Mouse (Mus musculus) ES-E14 (cell line): ENCODE data around the gene Ccdc146. TPM values are rescaled to one million over a fixed set of nuclear protein-coding genes. Genes with fewer than 3 reads are reported as not detected.

Experiments
- DNase-seq: peaks from one replicate; pipeline ENCODE4 v3.0.0-alpha.2; 2013; ENCODE audit warnings: low read depth, low spot score
- H3K27ac ChIP-seq: 2 replicates; pipeline ENCODE4 v1.5.1; 2012; ENCODE audit warnings: low read depth, mild to moderate bottlenecking, low read length, moderate library complexity, mixed read lengths; ENCODE audit not compliant: poor library complexity, insufficient read depth, severe bottlenecking
- H3K36me3 ChIP-seq: 2 replicates; pipeline ENCODE4 v1.6.1; 2012; ENCODE audit warnings: mild to moderate bottlenecking, low read length, moderate library complexity, mixed read lengths; ENCODE audit not compliant: control insufficient read depth, poor library complexity, insufficient read depth, severe bottlenecking
- H3K4me1 ChIP-seq, 2 experiments: fragments of 150-350 bp in 1 of 2; sonication (generic) in 1 of 2; 2 replicates each; pipeline ENCODE4 v1.6.1; 2012; ENCODE audit warnings: low read length in 2 of 2, mild to moderate bottlenecking in 1 of 2, mixed read lengths in 1 of 2; ENCODE audit not compliant: control insufficient read depth in 2 of 2, insufficient read depth in 2 of 2, poor library complexity in 1 of 2
- H3K4me3 ChIP-seq, 2 experiments: fragments of 150-350 bp in 1 of 2; sonication (generic) in 1 of 2; 2 replicates each; pipeline ENCODE4 v1.5.1; 2012; ENCODE audit warnings: low read length in 2 of 2, low read depth in 1 of 2, mild to moderate bottlenecking in 1 of 2, mixed read lengths in 1 of 2; ENCODE audit not compliant: insufficient read depth in 1 of 2, poor library complexity in 1 of 2, severe bottlenecking in 1 of 2
- H3K9ac ChIP-seq: 2 replicates; pipeline ENCODE4 v1.6.1; 2012; ENCODE audit warnings: low read depth, mild to moderate bottlenecking, low read length, mixed read lengths; ENCODE audit not compliant: poor library complexity, insufficient read depth, severe bottlenecking
- H3K9me3 ChIP-seq: fragments of 150-350 bp; sonication (generic); 2 replicates; pipeline ENCODE4 v1.6.1; 2012; ENCODE audit warnings: low read depth, mild to moderate bottlenecking, low read length; ENCODE audit not compliant: control insufficient read depth, insufficient read depth
- CHD2 ChIP-seq: IDR thresholded peaks from 2 replicates; pipeline ENCODE4 v1.6.1; 2014; ENCODE audit warnings: mild to moderate bottlenecking, low read depth, low read length, inconsistent platforms
- HCFC1 ChIP-seq: IDR thresholded peaks from 2 replicates; pipeline ENCODE4 v1.6.1; 2012; ENCODE audit warnings: low read length, inconsistent platforms, borderline replicate concordance; ENCODE audit not compliant: insufficient read depth
- MAFK ChIP-seq: IDR thresholded peaks from 2 replicates; pipeline ENCODE4 v1.6.1; 2014; ENCODE audit warnings: mild to moderate bottlenecking, low read depth, low read length, inconsistent platforms; ENCODE audit not compliant: insufficient read depth
- ZC3H11A ChIP-seq: IDR thresholded peaks from 2 replicates; pipeline ENCODE4 v1.6.1; 2012; ENCODE audit warnings: low read depth, mild to moderate bottlenecking, inconsistent platforms, low read length, borderline replicate concordance
- ZNF384 ChIP-seq: IDR thresholded peaks from 2 replicates; pipeline ENCODE4 v1.6.1; 2012; ENCODE audit warnings: low read depth, low read length, inconsistent platforms
- in situ Hi-C, 2 experiments: fragments of 600-800 bp; cut with MboI; formaldehyde crosslinking; loops; one replicate each; pipeline ENCODE4 v1.15.1; 2025; ENCODE audit warnings: low sequenced_read_pairs in 2 of 2, inconsistent platforms in 1 of 2; ENCODE audit not compliant: unreplicated experiment in 2 of 2
- total RNA-seq: library from RNA; depleted of rRNA; stranded (reverse); fragments of 300-350 nt; gene quantifications from 2 replicates; pipeline ENCODE4 v1.2.3, GENCODE M21; 2012

Ccdc146 gene
- total RNA-seq, 1 experiment, result not detected

- TF ChIP-seq MAFK (no peak), ZNF384 (no peak), HCFC1 (no peak), ZC3H11A (no peak), CHD2 (no peak)
- in situ Hi-C loops, result no loop called here
- no peaks in the 10 kb centered on the region for H3K36me3 ChIP-seq
- no peak overlapping the region for H3K9ac ChIP-seq
- H3K4me1 ChIP-seq, result peaks cover 1 to 9% of the 10 kb centered on the region in 2 experiments; a peak in 2 of 4 replicates
- no peak overlapping the region for H3K27ac ChIP-seq
- no peak for DNase-seq
- no peak overlapping the region for H3K4me3 ChIP-seq
- H3K9me3 ChIP-seq, result no peaks in the 10 kb centered on the region
These were observed 39.5 kb downstream of the Ccdc146 start for GRCm38 (mm10) chr5:21384976-21385375.

- no peak for DNase-seq
- Histone ChIP-seq H3K9ac (no peak overlapping the region), H3K27ac (no peak overlapping the region), H3K4me3 (no peak overlapping the region), H3K9me3 (no peaks in the 10 kb centered on the region), H3K4me1 (peaks cover 1 to 9% of the 10 kb centered on the region in 2 experiments; a peak in 2 of 4 replicates), H3K36me3 (no peaks in the 10 kb centered on the region)
- in situ Hi-C loops, result no loop called here
- TF ChIP-seq ZC3H11A (no peak), ZNF384 (no peak), MAFK (no peak), CHD2 (no peak), HCFC1 (no peak)
These were observed 40.1 kb downstream of the Ccdc146 start for GRCm38 (mm10) chr5:21384252-21384960.

GRCm38 (mm10) chr5:21383392-21384251 lies 40.9 kb downstream of the Ccdc146 start:
- H3K9ac ChIP-seq, result no peak overlapping the region
- peaks cover under 1 to 9% of the 10 kb centered on the region in 2 experiments; a peak in 2 of 4 replicates for H3K4me1 ChIP-seq
- peak overlapping the region in 1 of 2 experiments; percentile 32; a peak in 2 of 4 replicates for H3K4me3 ChIP-seq
- in situ Hi-C loops, result no loop called here
- no peak overlapping the region for H3K27ac ChIP-seq
- no peak for DNase-seq
- TF ChIP-seq HCFC1 (no peak), ZNF384 (no peak), ZC3H11A (no peak), MAFK (no peak), CHD2 (no peak)
- no peaks in the 10 kb centered on the region for H3K9me3 ChIP-seq
- no peaks in the 10 kb centered on the region for H3K36me3 ChIP-seq

GRCm38 (mm10) chr5:21382678-21383077 lies 41.8 kb downstream of the Ccdc146 start:
- Histone ChIP-seq H3K4me3 (no peak overlapping the region), H3K9ac (no peak overlapping the region), H3K36me3 (no peaks in the 10 kb centered on the region), H3K9me3 (no peaks in the 10 kb centered on the region), H3K27ac (no peak overlapping the region), H3K4me1 (peaks cover 0 to 9% of the 10 kb centered on the region in 2 experiments; a peak in 2 of 4 replicates)
- no peak for TF ChIP-seq ZC3H11A
- no peak for TF ChIP-seq CHD2
- TF ChIP-seq MAFK, result no peak
- TF ChIP-seq HCFC1, result no peak
- no peak for TF ChIP-seq ZNF384
- no peak for DNase-seq
- in situ Hi-C loops, result no loop called here
